Mouse (Mus musculus) liver, adult 2 months (tissue): ENCODE data around the gene Luzp1.

Experiments used
- CTCF ChIP-seq: fragments of 200-500 bp; IDR thresholded peaks from 2 replicates; pipeline ENCODE4 v1.5.1; 2011; ENCODE audit warnings: low read depth, low read length, control low read depth
- POLR2A ChIP-seq: fragments of 200-500 bp; IDR thresholded peaks from 2 replicates; pipeline ENCODE4 v1.6.1; 2011; ENCODE audit warnings: low read length, control low read depth; ENCODE audit not compliant: insufficient read depth; ENCODE audit errors: extremely low read depth

- no peak for TF ChIP-seq POLR2A
- TF ChIP-seq CTCF = no peak
Measured at GRCm38 (mm10) chr4:136449795-136450194, 19.8 kb upstream of the Luzp1 start.
